Mouse (Mus musculus): Measurements from ENCODE around the gene Zfp217.

Zfp217 gene

DNA sequence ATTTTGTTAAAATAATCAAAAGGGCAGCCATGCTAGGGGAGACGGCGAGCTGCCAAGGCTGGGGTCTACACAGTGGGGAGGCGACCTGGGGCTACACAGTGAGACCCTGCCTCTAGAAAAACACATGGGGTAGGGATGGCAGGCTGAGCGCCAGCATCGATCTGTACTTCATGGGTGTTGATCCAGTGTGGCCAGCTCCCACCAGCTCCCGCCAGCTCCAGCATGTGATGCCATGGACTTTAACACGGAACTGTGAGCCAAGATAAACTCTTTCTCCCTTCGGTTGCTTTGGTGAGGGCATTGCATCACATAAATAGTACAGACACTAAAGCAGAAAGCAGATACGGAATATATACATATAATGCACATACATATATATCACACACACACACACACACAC, 53.0 kb downstream of the Zfp217 start:
- no peak for DNase-seq (ENCODE audit: low read depth)

DNA sequence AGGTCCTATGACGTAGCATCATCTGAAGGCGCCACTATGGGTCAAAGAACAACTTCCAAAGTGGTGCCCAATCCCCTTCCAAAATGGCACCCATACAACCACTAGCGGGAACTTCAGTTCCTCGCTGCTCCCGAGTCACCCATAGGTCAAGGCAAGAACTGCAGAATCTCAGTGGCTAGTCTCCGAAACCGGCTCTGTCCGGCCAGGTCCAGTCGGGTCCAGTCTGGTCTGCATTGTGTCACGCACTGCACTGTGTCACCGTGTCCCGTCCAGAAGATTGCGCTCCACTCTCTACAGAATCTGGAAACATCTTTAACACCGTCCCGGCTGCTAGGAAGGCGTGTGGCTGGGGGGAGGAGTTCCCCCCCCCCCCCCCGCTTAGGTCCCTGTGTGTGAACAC, 53.7 kb downstream of the Zfp217 start:
- DNase-seq (ENCODE audit: low read depth): no peak

DNA sequence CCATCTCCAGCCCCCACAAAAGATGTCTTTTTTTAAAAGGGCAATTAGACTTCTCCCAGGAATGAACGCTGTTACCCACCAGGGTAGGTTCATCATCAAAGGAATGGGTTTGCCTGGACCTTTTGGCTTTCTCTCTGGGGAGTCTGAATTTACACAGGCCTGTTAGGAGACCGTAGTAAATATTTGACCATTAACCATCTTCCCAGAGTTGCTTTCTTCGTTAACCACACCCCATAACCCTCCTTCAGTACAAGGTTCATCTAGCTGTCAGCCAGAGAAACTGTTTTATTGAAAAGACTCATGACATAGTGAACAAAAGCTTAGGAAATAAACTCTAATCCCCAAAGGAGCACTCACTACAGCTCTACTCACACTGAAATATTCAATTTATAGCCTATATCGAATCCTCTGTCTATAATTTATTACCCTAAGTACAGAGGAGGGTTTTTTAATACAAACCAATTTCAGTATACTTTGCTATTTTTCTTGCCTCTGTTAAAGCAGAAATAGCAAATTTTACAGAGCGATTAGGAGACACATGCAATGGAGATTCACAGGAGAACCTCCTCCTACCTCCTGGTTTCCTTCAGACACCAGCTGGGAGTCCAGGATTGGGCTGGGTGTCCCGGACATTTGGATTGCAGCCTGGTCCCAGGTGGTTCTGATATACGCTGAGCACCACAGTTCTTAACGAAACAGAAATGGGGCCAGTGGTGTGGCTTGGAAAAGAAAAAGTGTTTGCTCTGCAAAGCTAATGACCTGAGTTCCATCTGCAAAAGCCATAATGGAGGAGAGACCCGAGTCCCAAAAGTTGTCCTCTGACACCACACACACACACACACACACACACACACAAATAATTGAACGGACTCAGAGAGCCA, 56.1 kb downstream of the Zfp217 start:
- DNase-seq (ENCODE audit: low read depth): no peak

DNA sequence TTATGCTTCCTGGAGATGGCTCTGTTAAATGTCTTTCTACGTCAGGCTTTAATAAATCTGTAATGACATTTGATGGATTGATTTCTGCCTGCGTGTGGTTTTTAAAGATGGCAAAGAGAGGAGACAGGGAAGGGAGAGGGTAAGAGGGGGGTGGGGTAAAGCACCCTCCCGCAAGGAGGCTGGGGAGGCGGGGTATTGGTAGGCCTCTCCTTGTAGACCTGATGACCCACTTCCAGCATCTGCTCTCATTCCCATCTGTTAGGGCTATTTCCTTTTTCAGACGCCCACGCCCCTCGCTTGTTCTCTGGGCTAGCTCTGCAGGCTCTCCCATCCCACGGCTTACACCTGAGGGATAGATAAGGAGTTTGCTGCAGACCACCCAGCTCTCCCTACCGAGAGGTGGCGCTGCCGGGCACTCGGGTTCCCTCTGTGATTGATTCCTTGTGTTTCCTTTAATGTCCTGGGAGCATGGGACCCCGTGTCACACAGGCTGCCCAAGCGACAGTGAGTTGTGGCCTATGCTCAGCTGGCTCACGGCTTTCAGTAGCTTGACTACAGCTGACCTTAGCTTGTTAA, 69.4 kb downstream of the Zfp217 start:
- no peak for DNase-seq (ENCODE audit: low read depth)

DNA sequence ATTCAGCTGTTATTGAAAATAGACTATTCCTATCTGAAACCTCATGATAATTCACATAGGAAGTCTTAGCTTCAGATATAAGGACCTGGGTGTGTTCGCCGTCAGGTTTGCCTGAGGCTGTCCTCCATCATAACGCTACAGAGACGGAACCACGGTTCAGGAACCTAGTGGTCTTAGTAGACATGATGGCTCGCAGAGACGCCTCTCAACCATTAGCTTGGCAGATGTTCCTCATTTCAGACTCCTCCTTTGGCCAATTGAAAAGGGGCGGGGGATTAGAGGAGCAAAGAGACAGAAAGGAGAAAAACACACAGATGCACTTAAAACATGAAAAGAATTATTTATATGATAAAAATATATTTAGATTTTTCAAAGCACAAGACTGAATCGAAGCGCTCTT, 69.9 kb downstream of the Zfp217 start:
- DNase-seq (ENCODE audit: low read depth): no peak

DNA sequence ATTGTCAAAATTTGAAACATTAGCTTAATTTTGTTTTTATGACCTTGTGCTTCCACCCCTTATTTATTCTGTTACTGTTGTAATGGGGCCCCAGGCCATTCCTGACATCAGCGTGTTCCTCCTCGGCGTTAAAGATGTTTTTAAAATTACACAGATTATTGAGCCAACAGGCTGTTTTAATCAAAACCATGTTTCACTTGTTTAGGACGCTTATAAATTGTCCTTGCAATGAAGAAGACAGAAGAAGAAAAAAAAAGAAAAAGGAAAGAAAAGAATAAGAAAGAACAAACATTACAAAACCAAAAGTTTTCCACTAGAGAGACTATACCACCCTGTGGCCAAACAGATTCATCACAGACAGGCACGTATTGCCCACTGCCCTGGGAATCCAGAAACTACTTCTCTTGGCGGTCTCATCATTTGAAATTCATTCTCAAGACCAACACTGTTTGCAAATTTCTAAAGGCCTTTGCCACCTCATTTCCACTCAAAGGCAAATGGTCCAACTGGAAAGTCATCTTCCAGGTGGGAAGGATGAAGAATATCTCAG, 70.9 kb downstream of the Zfp217 start:
- no peak for DNase-seq (ENCODE audit: low read depth)

DNA sequence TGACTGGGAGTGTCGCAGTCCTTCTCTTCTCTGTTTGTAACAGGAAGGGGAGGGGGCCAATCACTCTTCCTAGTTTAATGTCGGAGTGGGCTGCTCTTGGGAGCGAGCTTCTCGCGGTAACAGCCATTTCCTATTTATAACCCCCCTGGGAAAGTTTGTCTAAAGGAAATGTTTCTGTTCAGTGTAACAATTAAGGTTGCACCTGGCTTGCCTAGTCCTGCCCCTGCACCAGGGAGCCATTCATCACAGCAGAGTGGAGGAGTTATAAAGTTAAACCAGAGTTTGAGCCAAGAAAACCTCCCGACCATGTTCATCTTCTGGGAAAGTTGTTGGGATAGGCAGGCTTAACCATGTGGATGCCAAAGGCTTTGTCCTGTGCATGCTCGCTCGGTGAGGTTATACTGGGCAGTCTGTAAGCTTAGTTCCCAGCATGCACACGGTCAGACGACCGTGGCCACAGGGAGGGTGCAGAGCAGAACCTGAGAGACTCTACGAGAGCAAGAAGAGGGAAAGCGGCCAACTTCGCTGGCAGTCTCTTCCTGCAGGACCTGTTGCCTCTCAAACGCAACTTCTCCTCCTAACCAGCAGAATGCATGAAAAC, 77.2 kb downstream of the Zfp217 start:
- DNase-seq (ENCODE audit: low read depth): no peak

DNA sequence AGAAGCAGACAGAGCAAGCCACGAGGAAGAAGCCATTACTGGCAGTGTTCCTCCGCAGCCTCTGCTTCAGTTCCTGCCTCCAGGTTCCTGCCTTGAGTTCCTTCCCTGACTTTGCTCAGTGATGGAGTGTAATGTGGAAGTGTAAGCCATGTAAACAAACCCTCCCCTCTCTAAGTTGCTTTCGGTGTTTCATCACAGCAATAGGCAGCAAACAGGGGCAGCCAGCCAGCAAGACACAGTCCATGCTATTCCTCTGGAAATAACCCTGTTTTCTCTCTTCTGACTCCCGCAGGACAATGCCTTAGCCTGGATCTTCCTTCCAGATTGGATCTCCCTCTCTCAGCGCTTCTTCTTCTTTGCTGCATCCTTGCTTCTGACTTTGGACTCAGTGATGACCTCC, 77.9 kb downstream of the Zfp217 start:
- DNase-seq (ENCODE audit: low read depth): no peak

DNA sequence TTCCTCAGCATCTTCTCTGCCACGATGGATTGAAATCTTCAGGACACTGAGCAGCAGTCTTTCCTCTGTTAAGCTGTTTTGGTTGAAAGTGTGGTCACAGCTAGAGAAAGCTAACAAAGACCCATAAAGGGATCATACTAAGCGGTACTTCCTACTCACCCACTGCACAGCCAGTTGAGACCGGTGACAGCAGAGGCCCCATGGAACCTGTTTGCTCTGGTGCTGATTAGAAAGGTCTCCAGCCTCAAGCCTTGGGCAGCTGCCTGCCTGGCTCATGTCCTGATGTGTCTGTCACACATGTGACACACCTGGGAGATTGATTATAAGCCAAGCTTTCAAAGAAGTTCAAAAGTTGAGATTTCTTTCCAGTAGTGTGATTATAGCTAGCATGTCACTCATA, 85.5 kb downstream of the Zfp217 start:
- DNase-seq (ENCODE audit: low read depth): no peak

DNA sequence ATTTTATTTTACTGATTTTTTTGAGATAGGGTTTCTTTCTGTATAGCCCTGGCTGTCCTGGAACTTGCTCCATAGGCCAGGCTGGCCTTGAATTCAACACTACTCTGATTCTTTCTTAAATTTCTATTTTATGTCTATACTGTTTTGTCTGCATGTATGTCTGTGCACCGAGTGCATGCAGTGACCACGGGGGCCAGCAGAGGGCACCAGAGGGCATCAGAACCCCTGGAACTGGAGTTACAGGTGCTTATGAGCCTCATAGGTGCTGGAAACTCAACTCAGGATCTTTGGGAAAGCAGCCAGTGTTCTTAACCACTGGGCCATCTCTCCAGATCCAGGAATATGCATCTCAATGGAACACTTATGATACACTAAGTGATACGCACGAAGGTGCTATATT, 87.8 kb downstream of the Zfp217 start:
- no peak for DNase-seq (ENCODE audit: low read depth)

DNA sequence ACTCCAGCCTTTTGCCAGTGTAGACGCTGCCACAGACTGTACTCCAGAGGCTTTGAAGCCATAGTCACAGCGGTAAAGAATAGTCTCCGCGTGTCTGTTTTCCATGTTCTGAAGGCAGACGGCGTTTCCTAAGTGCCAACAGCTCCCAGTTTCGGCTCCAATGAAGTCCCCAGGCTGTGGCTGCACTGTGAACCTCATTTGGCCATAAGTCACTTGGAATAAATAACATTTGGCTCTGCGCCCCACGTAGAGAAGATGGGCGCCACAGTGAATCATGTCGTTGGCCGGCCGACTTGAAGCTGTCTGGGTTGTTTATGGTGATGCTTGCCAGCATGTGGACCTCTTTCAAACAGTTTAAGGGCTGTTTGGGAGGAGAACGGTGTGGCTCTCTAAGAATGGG, 89.1 kb downstream of the Zfp217 start:
- no peak for DNase-seq (ENCODE audit: low read depth)
